Mouse (Mus musculus): ENCODE results near the gene Mrps18a.

Gene Mrps18a

DNA sequence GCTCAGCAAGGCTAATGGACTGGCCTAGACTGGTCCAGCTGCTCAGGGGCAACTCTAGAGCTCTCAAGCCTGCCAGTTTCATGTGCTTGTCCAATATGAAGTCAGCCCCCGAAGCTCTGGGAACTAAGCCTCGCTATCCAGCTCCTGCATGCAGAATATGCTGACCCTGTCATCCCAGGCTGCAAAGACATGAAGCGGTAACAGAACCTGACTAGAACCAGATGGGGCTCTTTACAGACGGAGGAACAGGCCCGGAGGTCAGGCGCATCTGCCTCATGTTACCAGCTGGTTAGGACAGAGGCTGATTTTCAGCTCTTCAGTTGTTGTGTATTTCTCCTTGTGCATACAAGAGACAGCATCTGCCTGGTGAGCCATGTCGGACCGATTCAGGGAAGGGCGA lies 8.9 kb upstream of the Mrps18a start:
- in situ Hi-C loops (cut with MboI, MseI): no loop called here

DNA sequence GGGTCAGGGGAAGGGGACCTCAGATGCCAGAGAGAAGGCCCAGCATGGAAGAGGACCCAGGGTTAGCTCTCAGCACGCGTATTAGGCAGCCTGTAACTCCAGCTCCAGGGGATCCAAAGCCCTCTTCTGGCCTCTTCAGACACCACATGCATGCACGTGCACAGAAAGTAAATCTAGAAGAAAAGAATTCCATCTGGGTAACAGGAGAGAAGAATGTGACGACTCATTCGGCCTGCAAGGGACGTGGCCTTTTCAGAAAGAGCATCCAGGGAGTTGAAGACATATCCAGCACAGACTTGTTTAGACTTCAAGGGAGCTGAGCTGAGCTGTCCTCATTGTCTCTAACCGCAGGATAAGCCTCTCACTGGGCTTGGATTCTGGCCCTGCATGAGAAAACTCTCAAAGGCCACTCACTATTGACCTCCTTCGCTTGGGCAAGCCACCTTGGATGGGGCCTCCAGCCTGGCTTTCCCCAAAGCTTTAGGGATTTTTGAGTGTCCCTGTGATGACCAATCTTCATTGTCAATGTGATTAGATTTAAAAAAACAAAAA lies 8.1 kb upstream of the Mrps18a start:
- in situ Hi-C loops (cut with MboI, MseI): no loop called here

DNA sequence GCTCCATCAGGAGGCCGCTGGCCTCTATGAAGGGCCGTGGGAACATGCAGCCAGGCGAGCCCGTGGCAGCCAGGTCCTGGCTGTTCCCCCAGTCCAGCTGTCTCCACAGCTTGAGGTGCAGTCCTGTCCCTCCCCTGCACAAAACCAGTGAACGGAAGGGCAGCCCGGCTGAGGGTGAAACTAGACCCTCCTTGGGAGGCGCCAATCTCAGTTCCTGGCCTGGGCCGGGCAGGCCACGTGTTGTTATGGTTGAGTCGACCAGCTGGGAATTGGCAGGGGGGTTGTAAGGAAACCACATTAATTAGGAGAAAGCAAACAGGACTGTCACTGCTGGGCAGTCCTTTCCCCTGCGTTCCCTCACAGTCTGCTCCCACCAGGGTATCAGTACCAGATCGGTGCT lies 6.3 kb upstream of the Mrps18a start:
- in situ Hi-C loops (cut with MboI, MseI): no loop called here

DNA sequence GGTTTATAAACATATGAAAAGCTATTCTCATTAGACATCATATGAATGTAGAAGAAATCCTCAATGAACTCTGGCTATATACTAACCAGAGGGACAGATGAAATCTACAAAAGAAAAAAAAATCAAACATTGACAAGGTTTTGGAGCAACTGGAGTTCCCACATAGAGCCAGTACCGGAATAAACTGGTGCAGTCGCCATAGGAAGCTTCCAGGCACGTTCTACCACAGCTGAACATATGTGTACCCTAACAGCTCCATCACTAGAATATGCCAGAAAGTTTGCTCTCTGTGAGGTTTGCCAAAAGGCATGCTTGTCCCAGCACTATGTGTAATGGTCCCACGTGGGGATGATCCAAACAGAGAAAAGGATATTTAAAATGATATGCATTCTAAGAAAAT lies 2.5 kb upstream of the Mrps18a start:
- in situ Hi-C loops (cut with MboI, MseI): no loop called here

DNA sequence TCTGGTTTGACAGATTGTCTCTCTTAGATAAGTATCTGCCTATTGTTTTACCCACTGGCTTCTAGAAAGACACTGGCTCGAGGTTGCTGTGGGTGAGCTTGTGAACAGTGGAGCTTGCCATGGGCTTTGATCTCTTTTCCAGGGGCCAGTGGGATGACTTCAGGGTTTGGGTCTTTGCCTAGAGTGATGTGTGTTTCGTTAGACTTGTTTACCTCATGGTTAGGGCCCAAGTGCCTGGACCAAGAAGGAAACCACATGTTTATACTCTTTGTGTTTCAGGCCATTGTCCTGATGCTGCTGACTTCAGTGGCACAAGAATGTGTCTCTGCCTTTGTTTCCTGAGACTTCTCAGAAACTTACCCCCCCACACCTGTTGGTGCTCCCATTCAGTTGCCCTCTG lies 4.7 kb downstream of the Mrps18a start:
- in situ Hi-C loops (cut with MboI, MseI): no loop called here

DNA sequence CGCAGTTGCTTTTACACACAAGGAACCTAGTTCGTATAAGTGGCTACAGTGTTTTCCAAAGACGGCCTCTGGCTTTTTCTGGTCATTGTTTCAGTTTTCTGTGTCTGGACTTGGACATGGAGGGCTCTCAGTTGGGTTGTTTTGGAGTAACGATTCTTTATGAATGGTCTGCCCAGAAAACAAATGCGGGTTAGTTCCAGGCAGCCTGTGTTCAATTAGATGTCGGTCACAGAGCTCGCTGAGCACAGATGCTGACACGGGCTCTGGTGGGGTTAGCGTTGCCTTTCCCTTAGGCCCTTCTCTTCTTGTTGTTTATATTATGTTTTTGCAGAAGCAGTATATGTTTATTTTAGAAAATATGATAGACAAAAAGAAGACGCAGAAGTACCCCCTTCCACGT lies 5.4 kb downstream of the Mrps18a start:
- in situ Hi-C loops (cut with MboI, MseI): no loop called here

DNA sequence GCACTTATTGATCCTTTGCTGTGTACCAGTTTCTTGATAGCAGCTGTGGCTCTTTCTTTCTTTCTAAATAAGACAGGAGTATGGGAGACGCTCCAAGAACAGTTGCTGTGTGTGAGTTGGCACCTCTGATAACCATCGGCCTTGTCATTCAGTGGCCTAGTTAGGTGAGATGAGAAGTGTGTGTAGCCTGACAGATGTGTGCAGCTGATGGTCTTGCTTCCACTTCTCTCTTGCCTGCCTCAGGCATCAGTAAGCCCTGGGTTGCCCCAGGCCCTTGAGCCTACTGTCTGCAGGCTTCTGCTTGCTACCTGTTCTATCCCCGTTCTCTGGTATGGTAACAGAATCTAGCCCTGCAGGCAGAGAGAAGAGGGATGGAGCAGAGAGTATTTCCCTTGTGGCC lies 6.1 kb downstream of the Mrps18a start:
- in situ Hi-C loops (cut with MboI, MseI): no loop called here

DNA sequence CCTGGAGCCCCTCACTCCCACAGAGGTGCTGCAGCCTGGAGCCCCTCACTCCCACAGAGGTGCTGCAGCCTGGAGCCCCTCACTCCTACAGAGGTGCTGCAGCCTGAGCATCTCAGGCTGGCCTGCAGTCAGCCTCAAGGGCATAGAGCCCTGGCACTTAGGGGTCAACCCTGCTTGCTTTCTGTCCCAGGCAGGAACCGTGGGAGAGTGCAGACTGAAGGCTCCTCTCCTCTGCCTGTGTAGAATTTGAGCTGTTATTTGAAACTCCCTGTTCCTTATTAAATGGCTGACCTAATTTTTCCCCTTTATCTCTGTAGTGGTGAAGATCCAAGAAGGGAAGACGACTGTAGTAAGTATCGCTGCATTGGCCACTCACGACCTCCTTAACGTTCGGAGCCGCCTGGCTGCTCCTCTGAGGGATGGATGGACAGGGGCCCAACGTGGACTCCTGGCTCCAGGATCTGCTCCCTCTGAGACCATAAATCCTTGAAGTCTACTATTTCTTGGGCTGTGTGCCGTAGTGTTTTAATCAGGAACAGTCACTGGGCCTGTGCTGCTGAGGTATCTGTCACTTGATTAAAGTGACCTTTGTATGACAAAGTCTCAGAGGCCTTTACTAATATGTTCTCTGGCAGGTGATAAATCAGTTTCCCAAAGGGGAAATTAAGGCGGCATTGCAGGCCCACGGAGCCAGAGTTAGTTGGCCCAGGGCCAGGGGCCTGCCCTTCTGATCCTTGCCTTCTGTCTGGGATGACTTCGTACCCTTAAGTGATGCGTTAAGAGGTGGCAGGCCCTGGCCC lies 7.0 kb downstream of the Mrps18a start:
- in situ Hi-C loops (cut with MboI, MseI): no loop called here

DNA sequence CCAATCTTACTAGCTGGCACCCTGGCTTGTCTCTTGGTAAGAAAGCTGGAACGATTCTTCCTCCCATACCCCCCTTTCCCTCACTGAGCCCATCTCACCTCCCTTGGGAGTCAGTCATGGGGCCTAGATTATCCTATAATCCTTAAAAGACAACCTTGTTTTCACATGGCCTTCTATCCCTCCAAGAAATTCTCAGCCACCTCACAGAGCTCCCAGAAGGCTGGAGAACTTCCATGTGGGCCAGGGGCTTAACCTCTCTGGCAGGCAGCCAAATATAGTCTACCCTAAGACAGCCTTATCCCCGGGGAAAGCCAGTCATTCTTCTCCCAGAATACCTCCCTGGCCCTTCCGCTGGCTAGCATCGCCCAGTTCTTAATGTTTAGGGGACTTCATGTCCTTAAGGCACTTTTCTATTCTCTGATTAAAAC lies 7.7 kb downstream of the Mrps18a start:
- in situ Hi-C loops (cut with MboI, MseI): no loop called here

DNA sequence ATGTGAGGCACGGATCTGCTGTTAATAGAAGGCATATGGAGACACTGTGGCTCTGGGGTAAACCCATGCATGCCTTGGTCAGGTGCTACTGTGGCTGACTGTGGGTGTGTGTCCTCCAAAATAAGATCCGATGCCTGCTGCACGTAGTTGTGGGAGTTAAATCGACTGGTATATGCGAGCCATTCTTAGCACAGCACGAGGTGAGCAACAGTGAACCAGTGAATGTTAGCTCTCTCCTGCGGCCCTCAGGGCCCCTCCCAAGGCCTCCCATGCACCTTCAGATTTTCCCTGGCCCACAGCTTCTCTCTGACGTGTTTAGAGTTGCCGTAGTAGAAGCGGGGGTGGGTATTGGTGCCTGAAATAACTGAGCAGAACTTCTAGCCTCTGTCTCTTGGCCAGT lies 8.9 kb downstream of the Mrps18a start:
- in situ Hi-C loops (cut with MboI, MseI): no loop called here

DNA sequence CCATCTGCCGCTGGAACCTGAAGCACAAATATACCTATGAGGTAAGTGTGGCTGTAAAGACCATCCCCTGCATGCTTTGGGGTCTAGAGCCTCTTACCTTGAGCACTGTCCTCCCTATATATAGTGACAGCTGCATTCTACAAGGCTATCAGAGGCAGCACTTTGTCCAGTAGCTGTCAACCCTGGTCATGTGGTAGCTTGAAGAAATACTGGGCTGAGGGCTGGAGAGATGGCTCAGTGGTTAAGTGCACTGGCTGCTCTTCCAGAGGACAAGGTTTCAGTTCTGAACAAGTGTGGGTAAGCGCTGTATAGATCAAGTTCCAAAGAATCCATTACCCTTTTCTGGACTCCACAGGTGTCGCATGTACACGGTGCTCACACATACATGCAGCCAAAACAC lies 12.0 kb downstream of the Mrps18a start:
- in situ Hi-C loops (cut with MboI, MseI): no loop called here

DNA sequence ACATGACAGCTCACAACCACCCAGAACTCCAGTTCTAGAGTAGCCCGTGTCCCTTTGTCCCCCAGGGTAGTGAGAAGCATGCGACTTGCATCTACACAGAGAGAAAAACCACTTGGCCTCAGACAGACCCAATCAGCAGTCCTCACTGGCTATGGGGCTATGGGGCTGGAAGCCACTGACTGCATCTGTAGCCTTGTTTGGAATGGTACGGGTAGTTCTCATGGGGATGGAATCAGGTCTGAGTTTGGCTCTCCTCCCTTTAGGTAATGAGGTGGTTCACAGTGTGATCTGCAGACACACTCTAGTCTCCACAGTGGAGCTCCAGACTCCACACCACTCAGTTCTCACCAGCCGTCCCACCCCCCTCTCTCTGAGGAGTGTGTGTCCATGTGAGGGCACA lies 12.5 kb downstream of the Mrps18a start:
- in situ Hi-C loops (cut with MboI, MseI): no loop called here

DNA sequence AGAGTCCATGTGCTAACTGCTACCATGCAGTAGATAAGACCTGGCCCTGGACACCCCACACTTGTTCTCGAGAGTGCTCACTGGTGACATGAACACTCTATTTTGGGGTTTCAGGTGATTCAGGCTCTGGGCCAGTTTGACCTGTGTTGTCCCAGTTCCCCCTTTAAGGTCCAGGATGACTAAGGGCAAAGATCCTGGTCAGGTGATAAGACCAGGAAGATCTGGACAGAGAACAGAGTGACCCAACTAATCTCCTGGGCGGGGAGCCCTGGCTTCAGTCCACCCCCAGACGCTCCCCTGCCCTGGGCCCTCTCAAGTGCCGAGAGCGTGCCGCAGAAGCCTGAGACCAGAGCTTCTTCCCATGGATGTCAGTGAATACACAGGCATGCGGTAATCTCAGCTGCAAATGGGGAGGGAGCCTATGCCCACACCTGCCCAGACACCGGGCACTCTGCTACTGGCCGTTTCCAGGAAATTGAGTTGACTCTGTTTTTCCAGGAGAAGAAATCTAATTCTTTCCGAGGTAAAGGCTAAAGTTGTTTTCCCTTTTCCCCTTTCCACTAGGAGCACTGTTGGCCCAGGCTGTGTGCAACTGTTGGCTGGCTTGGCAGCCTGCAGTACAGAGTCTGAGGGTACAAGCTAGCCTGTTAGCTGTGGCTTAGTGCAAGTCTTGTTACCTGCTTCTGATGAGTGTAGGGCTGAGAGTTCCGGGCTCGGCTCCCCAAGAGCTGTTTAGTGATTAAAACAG lies 13.3 kb downstream of the Mrps18a start:
- in situ Hi-C loops (cut with MboI, MseI): no loop called here

DNA sequence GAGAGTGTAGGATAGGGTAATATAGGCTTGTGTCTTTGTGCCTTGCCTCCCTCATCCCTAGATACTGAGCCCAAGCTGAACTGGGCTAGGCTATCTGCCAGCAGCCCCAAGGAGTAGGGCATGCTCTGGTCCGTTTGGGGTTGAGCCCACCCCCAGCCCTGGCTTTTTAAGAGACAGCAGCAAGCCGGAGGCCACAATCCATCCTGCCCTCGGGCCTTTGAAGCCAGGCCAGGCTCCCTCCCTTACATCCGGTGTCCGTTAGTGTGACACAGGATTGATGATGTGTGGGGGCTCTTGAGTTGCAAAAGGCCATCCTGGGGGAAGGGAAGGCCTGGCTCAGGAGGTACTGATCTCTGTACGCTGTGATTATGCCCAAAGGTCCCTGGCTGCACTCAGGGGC lies 15.8 kb downstream of the Mrps18a start:
- in situ Hi-C loops (cut with MboI, MseI): no loop called here

DNA sequence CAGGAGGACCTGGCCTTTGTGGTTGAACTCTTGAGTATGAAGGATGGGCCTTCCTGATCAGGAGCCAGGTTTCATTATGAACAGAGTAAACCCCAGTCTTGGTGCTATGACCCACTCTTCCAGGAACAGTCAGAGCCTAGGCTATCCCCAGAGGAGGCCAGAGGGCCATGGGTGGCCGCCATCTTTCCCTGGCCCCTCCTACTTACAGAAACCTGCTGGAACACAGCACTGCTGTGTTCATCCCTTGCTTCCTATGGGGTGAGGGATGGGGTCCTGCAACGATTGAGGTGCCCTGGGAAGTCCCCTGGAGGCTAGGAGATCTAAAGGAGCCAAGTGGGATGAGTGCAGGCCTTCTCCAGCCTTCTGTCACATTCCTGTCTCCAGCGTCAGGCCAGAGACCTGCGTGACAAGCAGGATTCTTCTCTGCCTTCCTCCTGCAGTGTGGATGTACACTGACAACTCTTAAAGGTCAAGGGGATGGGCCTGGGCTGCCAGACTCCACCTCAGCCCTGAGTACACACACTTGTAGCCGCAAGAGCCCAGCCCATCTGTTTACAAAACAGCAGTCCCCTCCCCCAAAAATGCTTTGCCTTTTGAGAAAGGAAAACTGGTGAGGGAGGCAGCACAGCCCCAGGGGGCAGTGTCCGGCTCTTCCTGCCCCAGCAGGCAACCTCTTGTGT lies 17.2 kb downstream of the Mrps18a start:
- in situ Hi-C loops (cut with MboI, MseI): no loop called here

DNA sequence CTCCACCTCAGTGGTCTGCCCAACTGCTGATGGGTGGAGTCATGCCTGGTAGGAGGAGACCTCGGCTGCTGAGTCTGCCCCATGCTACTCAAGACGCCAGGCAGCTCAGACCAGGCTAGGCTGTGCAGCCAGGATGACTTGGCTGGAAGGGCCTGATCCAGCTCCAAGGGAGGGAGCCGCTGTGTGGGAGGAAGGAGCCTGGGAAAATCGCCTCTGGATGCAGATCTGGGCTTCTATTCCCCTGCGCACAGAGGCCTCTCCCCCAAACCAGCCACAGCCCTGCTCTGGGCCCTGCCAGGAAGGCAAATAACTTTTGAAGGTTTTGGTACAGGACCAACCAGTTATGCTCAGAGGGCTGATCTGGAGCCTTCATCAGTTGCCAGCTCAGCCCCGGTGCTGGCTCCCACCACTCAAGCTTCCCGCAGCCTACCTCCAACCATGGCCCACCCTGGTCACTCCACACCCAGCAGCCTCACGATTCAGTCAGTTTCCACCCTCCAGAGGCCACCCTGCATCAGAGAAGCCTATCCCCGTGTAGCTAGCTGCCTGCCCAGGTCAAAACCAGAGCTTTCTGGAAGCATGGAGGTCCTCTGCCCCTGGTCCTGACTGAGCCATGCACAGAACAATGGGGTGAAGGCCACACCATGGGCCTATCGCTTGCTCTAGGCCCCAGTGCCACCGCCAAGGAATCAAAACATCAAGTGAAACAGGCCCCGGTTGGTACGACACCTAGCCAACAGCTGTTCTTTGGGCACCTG lies 19.1 kb downstream of the Mrps18a start:
- in situ Hi-C loops (cut with MboI, MseI): no loop called here

DNA sequence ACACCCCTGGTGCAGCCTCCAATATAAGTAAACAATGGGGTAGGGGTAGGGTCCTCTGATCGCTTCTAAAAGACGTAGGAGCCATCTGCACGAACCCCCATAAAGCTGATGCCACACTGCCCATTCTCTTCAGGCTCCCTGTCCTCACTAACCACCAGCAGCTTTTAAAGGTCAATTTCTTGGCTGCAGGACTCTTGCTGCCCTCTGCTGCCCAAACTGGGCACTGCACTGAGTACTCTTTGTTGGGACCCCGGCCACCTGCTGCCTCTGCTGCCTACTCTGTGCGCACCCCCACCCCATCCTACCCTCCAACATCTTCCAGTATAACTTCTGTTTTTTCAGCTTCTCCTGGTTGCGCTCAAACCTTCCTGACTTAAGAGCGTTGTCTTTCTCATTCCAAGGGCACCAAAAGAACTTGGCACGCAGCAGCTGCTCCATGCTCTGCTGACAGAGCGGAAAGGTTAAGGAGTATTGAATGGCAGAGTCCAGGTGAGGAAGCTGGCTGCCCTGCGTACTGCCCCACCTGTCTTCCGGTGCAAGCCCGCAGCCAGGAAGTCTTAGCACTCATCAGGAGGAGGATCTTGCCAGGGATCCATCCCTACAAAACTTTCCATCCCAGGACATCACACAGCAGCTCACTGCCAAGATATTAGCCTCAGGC lies 21.4 kb downstream of the Mrps18a start:
- in situ Hi-C loops (cut with MboI, MseI): no loop called here

DNA sequence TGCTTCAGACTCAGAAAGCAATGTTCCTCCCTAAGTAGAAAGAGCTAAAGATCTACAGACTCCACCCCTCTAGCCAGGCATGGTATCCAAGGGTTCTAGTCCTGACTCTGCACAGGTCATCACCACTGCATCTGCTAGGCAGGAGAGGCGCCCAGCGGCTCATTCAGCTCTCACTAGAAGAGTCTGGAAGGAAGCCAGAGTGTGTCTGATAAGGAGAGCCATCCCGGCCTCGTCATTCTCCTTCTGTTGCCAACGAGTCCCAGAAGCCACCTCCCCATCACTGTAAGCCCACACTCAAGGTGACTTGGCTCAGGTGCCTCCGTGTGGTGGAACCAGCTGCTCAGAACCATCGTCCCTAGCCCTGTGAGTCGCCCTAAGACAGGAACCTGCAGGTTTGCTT lies 22.1 kb downstream of the Mrps18a start:
- in situ Hi-C loops (cut with MboI, MseI): no loop called here

DNA sequence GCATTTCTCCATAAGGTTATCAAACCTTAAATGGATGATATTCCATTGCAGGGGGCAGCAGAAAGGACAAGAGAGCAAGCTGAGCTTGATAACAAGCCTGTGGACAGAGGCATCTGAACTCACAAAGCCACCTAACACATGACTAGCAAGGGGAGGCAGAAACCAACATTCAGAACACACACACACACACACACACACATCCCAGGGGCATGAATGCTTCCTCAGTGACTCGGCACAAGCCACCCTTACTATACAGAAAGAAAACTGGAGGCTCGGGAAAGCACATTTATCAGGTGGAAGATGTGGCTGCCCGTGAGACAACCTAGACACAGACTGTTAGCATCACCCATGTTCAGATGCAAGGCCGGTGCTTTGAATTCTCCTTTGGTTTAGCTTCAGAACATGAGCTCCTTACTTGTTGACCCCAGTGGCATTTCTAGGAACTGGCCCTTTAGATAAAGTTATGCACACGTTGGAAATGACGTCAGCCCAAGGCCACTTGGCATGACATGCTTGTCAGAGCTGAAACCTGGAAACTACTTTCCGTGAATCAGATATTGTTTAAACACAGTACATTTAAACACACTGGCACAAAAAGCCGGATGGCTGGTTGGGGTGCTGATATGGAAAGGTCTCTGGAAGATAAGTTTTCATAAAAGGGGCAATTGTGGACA lies 27.9 kb downstream of the Mrps18a start:
- in situ Hi-C loops (cut with MboI, MseI): no loop called here

DNA sequence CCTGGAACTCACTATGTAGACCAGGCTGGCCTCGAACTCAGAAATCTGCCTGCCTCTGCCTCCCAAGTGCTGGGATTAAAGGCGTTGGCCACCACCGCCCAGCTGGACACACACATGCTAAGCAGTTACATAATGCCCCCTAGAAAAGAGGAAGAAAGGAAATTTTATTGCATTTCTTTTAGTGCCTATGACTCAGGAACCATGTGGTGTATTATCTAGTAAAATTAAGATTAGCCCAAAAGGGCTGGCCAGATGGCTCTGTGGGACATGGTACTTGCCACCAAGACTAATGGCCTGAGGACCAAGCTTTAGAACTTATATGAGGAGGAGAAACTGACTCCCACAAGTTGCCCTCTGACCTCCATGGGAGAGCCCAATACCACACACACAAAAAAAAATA lies 29.1 kb downstream of the Mrps18a start:
- in situ Hi-C loops (cut with MboI, MseI): loop anchor here (5.0 kb wide), 1 partner anchor 413 kb away; no protein-coding TSS in a partner anchor
